Mouse (Mus musculus): ENCODE measurements around the gene Efna4.

The Efna4 gene

DNA sequence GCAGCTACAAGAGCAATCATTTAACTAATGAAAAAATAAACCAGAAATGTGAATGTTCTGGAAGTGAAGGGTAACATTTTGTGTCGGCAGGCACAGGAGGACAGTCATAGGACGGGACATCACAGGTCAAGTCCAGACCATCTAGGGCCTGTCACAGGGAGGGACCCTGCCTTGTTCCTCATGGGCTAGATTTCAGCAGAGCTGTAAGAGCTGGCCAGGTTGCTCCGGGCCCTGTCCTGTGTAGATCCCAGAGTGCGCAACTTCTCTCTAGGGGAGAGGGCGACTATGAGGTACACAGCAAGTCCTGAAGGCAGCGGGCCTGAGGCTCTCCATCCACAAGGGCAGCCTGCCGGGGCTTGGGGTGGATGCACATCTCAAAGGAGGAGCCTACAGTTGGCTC is 23.8 kb upstream of the Efna4 start, which contains the start of gene Dcst2:
Gene Dcst2 (plus strand): TSS at position 301 of the 400 bp plus-strand sequence.
- no peak for DNase-seq (ENCODE audit: low spot score in 2 of 2)

DNA sequence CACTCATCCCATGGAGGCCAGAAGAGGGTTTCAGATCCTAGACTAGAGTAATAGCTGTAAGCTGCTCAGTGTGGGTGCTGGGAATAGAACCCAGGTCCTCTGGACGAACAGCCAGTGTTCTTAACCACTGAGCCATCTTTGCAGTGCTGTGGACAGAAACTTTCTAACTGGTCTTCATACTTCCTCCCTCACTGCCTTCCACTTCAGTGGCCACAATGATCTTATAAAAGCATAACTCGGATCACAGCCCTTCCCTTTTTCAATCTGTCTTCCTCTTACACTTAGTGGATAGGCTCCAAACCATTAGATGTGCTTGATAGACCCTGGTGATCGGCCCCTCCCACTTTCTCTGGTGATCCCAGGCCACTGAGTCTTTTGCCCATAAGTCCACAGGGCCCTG is 22.4 kb upstream of the Efna4 start:
- no peak for DNase-seq (ENCODE audit: low spot score in 2 of 2)

GRCm38 (mm10) chr3:89359630-89360029 is 21.8 kb upstream of the Efna4 start:
- no peak for DNase-seq (ENCODE audit: low spot score in 2 of 2)

DNA sequence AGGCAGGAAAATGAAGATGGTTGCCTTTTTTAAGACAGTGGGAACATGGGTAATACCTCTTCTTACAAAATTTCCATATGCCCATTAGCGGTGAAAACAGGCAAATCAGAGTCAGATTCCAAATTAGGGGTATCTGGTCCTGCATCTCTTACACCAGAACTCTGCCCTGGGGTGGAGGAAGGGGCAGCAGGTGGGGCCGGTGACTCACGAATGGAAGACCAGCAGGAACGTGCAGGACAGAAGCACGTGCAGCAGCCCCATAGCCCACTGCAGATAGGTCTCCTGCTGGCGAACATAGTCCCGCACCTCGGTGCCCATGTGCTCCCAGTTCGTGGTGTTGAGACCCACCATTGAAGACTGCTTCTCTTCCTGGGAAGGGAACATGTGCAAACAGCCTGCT is 18.2 kb upstream of the Efna4 start:
- no peak for DNase-seq (ENCODE audit: low spot score in 2 of 2)

- no peak for DNase-seq (ENCODE audit: low spot score in 2 of 2)
These were observed 17.7 kb upstream of the Efna4 start for GRCm38 (mm10) chr3:89355512-89355902.

- peak; percentile 52 to 90 for DNase-seq (ENCODE audit: low spot score in 2 of 2)
These were observed 17.1 kb upstream of the Efna4 start for GRCm38 (mm10) chr3:89354816-89355511.

GRCm38 (mm10) chr3:89351271-89351670 is 13.4 kb upstream of the Efna4 start:
- DNase-seq (ENCODE audit: low spot score in 2 of 2): no peak

GRCm38 (mm10) chr3:89349869-89350501 is 12.2 kb upstream of the Efna4 start, which contains the start of gene Adam15:
TSS of gene Adam15 (minus strand) at chr3:89349996.
- peak; percentile 70 to 92 for DNase-seq (ENCODE audit: low spot score in 2 of 2)

DNA sequence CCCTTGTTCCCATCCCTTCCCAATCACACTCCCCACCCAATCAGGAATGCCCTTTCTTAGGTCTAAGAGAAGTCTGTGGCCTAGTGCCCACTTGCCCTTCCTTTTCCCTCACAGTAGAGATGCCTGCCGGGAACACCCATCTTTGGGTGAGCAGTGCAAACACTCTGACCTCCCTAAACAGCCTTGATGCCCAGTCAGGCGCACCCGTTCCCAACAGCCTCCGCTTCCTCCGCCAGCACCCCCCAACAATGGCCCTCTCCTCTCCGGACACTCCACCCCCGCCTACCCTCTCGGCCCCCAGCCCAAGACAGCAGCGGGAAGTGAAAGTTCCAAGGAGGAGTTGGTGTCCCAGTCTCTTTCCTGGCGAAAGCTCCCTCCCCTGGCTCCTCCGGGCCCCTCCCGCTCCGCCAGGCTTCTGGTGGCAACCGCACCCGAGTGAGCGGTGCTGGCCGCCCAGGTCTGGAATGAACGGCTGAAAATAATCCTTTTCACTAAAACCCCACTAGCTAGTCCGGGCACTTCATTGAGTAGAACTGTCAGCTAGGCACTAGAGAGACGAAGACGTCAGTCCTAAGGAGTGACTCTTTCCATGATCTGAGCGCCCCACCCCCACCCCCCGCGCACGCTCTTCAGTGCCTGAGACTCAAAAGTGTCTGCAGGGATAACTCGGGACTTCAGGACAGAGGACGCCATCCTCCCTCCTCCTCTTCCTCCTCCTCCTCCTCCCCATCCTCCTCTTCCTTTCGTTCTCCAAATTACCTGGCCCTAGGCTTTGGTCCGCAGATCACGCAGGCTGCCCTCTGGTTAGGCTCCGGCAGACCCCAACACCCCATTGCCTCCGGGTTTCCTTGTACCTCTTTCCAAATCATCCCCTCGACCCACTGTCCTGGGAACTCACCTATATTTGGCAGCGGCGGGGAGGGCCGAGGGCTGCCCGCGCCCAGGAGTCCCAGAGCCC is 11.4 kb upstream of the Efna4 start:
- DNase-seq (ENCODE audit: low spot score in 2 of 2): no peak

DNA sequence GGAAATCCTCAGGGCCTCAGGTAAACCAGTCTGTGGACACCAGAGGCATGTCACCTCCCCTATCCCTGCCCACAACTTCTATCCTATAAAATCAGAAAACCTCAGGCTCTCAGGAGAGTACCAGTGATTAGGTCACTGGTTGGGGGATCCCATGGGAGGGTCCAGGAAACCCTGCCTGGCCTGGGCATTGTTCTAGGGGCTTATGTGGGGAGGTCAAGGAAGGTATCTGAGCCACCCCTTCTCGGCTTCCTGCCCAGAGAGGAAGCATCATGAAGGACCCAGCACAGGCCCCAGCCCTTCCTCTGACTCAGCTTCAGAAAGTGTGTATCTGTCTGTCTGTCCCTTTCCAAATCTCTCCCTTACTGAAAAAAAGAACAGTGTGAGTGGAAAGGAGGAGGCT is 10.1 kb upstream of the Efna4 start:
- DNase-seq (ENCODE audit: low spot score in 2 of 2): no peak

DNA sequence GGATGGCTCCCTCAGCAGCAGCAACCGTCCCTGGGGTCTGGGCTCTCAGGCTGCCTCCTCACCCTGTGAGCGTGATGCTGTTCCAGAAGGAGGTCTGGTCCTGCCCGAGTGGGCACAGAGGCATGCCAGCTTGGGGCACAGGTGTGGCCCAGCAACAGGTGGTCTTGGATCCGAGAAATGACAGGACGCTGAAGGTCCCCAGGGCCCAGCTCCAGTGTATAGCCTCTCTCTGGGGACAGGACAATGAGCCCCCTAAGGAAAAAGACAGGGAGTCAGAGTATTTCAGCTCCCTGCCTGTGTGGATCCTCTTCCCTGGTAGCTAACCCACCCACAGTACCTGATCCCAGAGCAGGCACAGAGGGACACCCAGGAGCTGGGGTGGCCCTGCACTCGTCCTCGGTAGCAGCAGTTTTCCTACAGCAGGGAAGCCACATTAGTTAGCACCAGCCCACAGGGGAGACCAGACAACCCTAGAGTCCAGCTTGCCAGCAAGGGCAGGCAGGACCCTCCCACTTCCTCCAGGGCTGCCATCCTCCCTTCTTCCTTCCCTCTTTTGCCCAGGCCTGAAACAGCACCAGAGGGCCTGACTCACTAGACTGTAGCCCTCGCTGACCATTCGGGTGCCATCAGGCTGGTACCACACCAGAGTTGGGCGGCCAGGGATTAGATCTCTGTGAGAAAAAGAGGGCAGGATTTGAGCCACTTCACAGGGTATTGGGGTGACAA is 9.2 kb upstream of the Efna4 start:
- no peak for DNase-seq (ENCODE audit: low spot score in 2 of 2)

GRCm38 (mm10) chr3:89343279-89343678 is 5.5 kb upstream of the Efna4 start:
- no peak for DNase-seq (ENCODE audit: low spot score in 2 of 2)

GRCm38 (mm10) chr3:89341794-89342193 is 4.0 kb upstream of the Efna4 start:
- DNase-seq (ENCODE audit: low spot score in 2 of 2): no peak

DNA sequence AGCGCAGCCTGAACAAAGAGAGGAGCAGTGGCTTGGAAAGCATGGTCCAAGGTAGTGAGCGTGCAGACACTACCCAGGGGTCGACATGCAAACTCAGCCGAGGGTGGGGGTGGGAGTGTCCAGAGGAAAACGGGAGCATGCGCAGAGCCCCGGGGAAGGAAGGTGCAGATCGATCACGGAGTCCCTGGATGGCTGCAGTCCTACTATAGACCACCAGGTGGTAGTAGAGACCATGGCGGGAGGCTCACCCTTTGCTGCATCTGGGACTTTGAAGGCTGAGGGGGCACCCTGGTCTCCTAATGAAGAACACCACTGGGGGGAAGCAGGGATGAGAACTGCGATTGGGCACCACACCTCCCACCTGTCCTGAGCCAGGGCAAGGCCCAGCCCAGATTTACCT is 2.6 kb upstream of the Efna4 start:
- peak in 1 of 2 experiments; percentile 80 for DNase-seq (ENCODE audit: low spot score in 2 of 2)

DNA sequence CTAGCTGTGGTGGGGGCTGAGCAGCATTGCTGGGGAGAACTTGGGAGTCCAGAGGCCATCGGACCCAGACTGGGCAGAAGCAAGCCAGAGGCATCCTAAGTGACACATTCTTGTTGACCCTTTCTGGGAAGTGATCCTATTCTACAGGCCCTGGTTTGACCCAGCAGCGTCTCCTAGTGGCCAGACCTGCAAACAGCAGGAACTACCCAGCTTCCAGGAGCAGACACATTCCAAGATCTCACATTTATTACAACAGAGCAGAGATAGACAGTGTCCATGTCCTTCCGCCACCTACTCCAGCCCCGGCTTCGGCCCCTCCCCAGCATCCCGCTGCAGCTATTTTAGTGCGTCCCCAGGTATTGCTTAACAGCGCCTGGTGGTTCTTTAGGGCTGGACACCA is 1.6 kb upstream of the Efna4 start:
- DNase-seq (ENCODE audit: low spot score in 2 of 2): peak in 1 of 2 experiments; percentile 72

DNA sequence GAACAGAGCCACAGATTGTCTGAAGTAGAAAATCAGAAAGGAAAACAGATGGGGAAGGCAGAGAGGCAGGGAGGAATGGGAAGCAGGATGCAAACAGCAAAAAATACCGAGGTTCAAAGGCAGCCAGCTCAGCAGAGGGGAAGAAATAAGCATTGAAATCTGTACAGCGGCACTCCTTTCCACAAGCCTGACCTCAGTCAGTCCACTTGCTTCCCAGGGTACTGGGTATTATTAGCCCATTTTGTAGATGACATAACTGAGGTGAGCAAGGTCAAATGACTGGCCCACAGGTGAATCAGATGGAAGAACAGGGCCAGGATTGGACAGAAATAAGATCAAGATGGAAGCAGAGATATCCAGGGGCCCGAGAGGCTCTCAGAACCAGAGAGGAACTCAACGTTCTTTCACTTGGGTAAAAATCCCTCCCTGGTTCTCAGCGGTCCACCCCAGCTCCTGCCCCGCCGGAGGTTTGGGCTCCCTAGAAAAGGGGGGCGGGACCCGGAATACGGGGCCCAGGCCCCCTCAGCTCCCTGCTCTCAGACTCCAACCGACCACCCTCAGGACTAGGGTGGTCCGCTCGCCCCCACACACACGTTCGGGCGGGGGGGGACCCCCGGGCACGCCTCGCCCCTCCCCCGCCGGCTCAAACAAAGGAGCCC is 637 bp downstream of the Efna4 start:
- no peak for DNase-seq (ENCODE audit: low spot score in 2 of 2)

GRCm38 (mm10) chr3:89336529-89336928 is 1.3 kb downstream of the Efna4 start:
- DNase-seq (ENCODE audit: low spot score in 2 of 2): no peak

GRCm38 (mm10) chr3:89333053-89333452 is 4.8 kb downstream of the Efna4 start:
- no peak for DNase-seq (ENCODE audit: low spot score in 2 of 2)

- no peak for DNase-seq (ENCODE audit: low spot score in 2 of 2)
These were observed 5.4 kb downstream of the Efna4 start for GRCm38 (mm10) chr3:89332476-89332875.

DNA sequence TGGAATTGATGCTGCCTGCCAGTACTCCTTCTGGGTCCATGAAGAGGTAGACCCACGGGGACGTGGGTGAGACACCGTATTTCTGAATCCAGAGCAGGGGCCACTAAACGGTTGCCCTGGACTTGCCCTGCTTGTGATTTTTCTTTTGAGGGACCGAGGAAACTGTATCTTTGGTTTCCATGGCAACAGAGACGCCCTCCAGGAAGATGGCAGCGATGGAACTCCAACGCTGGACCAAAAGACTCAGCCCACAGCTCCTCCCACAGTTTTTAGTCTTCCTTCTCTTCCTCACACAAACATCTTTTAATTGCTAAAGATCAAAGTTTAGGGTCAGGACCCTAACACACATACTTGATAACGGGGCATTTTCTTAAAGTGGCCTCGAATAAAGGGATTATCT is 5.8 kb downstream of the Efna4 start:
- no peak for DNase-seq (ENCODE audit: low spot score in 2 of 2)

GRCm38 (mm10) chr3:89331561-89331960 is 6.3 kb downstream of the Efna4 start:
- DNase-seq (ENCODE audit: low spot score in 2 of 2): no peak
